Mouse (Mus musculus) midbrain, embryonic 10.5 days (tissue): Measurements from ENCODE around the gene Dpp4. TPM values are rescaled to one million over a fixed set of nuclear protein-coding genes. Genes with fewer than 3 reads are reported as not detected.

Source experiments
- DNase-seq: peaks from one replicate; pipeline ENCODE4 v3.0.0-alpha.2; 2017; ENCODE audit warnings: low spot score
- H3K27ac ChIP-seq: fragments of 300-500 bp; sonication (generic); replicated peaks from 2 replicates; pipeline ENCODE4 v1.5.1; 2016; ENCODE audit warnings: mild to moderate bottlenecking
- H3K27me3 ChIP-seq: fragments of 300-500 bp; sonication (generic); 2 replicates; pipeline ENCODE4 v1.6.1; 2016; ENCODE audit warnings: low read depth, mild to moderate bottlenecking; ENCODE audit not compliant: poor library complexity, severe bottlenecking
- H3K36me3 ChIP-seq: fragments of 300-500 bp; sonication (generic); 2 replicates; pipeline ENCODE4 v1.6.1; 2016; ENCODE audit warnings: mild to moderate bottlenecking, moderate library complexity
- H3K4me1 ChIP-seq: fragments of 300-500 bp; sonication (generic); 2 replicates; pipeline ENCODE4 v1.6.1; 2016
- H3K4me3 ChIP-seq: fragments of 300-500 bp; sonication (generic); 2 replicates; pipeline ENCODE4 v1.5.1; 2016; ENCODE audit warnings: mild to moderate bottlenecking, moderate library complexity
- H3K9me3 ChIP-seq: fragments of 300-500 bp; sonication (generic); replicated peaks from 2 replicates; pipeline ENCODE4 v1.6.1; 2016; ENCODE audit warnings: mild to moderate bottlenecking
- WGBS: fragments of 180-500 bp; shearing (Covaris S2); methylation state at CpG from one replicate; pipeline ENCODE4 v1.1.7; 2016; 5-methylcytosine and 5-hydroxymethylcytosine counted together
- polyA plus RNA-seq: library from polyadenylated mRNA; unstranded; fragments of >200 nt; fragmentation: Nextera tagmentation; extraction: Ambion mirVana; gene quantifications from 2 replicates; pipeline ENCODE4 v1.2.1, GENCODE M21; 2016

Dpp4 gene
- polyA plus RNA-seq, 1 experiment from 2014 or later, result 0.25 TPM

GRCm38 (mm10) chr2:62399832-62400231 lies 12.2 kb downstream of the Dpp4 start:
- no peaks in the 10 kb centered on the region for H3K9me3 ChIP-seq
- no peak for DNase-seq
- H3K27me3 ChIP-seq, result no peaks in the 10 kb centered on the region
- no peaks in the 10 kb centered on the region for H3K36me3 ChIP-seq
- H3K4me3 ChIP-seq, result no peak overlapping the region
- WGBS, result 88% methylated on average over 2 of the region's 2 CpGs
- no peaks in the 10 kb centered on the region for H3K4me1 ChIP-seq
- H3K27ac ChIP-seq, result no peak overlapping the region

- H3K4me3 ChIP-seq, result no peak overlapping the region
- no peaks in the 10 kb centered on the region for H3K27me3 ChIP-seq
- no peaks in the 10 kb centered on the region for H3K9me3 ChIP-seq
- no peak for DNase-seq
- H3K4me1 ChIP-seq, result no peaks in the 10 kb centered on the region
- no peaks in the 10 kb centered on the region for H3K36me3 ChIP-seq
- WGBS, result 79% methylated on average over 8 of the region's 8 CpGs
- no peak overlapping the region for H3K27ac ChIP-seq
Observed at GRCm38 (mm10) chr2:62399361-62399760, 12.7 kb downstream of the Dpp4 start.

GRCm38 (mm10) chr2:62398115-62398875 lies 13.7 kb downstream of the Dpp4 start:
- no peak overlapping the region for H3K4me3 ChIP-seq
- no peak overlapping the region for H3K27ac ChIP-seq
- no peaks in the 10 kb centered on the region for H3K36me3 ChIP-seq
- no peaks in the 10 kb centered on the region for H3K4me1 ChIP-seq
- 95% methylated on average over 2 of the region's 2 CpGs for WGBS
- H3K9me3 ChIP-seq, result no peaks in the 10 kb centered on the region
- DNase-seq, result no peak
- no peaks in the 10 kb centered on the region for H3K27me3 ChIP-seq

- H3K4me1 ChIP-seq, result no peaks in the 10 kb centered on the region
- H3K4me3 ChIP-seq, result no peak overlapping the region
- no peak for DNase-seq
- H3K9me3 ChIP-seq, result no peaks in the 10 kb centered on the region
- no peaks in the 10 kb centered on the region for H3K27me3 ChIP-seq
- H3K36me3 ChIP-seq, result no peaks in the 10 kb centered on the region
- no peak overlapping the region for H3K27ac ChIP-seq
- WGBS, result 82% methylated on average over 4 of the region's 4 CpGs
Observed at GRCm38 (mm10) chr2:62397661-62398060, 14.4 kb downstream of the Dpp4 start.

- no peaks in the 10 kb centered on the region for H3K36me3 ChIP-seq
- no peak overlapping the region for H3K4me3 ChIP-seq
- DNase-seq, result no peak
- no peaks in the 10 kb centered on the region for H3K9me3 ChIP-seq
- no peaks in the 10 kb centered on the region for H3K27me3 ChIP-seq
- 95% methylated on average over 1 of the region's 1 CpGs for WGBS
- H3K27ac ChIP-seq, result no peak overlapping the region
- H3K4me1 ChIP-seq, result no peaks in the 10 kb centered on the region
Observed at GRCm38 (mm10) chr2:62396799-62397198, 15.2 kb downstream of the Dpp4 start.

GRCm38 (mm10) chr2:62394800-62395199 lies 17.2 kb downstream of the Dpp4 start:
- Histone ChIP-seq H3K27ac (no peak overlapping the region), H3K9me3 (no peaks in the 10 kb centered on the region), H3K4me3 (no peak overlapping the region), H3K27me3 (no peaks in the 10 kb centered on the region), H3K36me3 (no peaks in the 10 kb centered on the region), H3K4me1 (no peaks in the 10 kb centered on the region)
- no peak for DNase-seq
- WGBS, result 91% methylated on average over 3 of the region's 3 CpGs

GRCm38 (mm10) chr2:62392098-62392497 lies 19.9 kb downstream of the Dpp4 start:
- H3K4me3 ChIP-seq, result no peak overlapping the region
- H3K9me3 ChIP-seq, result no peaks in the 10 kb centered on the region
- DNase-seq, result no peak
- H3K4me1 ChIP-seq, result no peaks in the 10 kb centered on the region
- no peak overlapping the region for H3K27ac ChIP-seq
- no peaks in the 10 kb centered on the region for H3K36me3 ChIP-seq
- H3K27me3 ChIP-seq, result no peaks in the 10 kb centered on the region
- 86% methylated on average over 3 of the region's 3 CpGs for WGBS

- Histone ChIP-seq H3K36me3 (no peaks in the 10 kb centered on the region), H3K4me3 (no peak overlapping the region), H3K27ac (no peak overlapping the region), H3K9me3 (no peaks in the 10 kb centered on the region), H3K27me3 (no peaks in the 10 kb centered on the region), H3K4me1 (no peaks in the 10 kb centered on the region)
- DNase-seq, result no peak
- 91% methylated on average over 12 of the region's 12 CpGs for WGBS
Observed at GRCm38 (mm10) chr2:62390961-62391461, 21.0 kb downstream of the Dpp4 start.

- H3K4me3 ChIP-seq, result no peak overlapping the region
- no peaks in the 10 kb centered on the region for H3K36me3 ChIP-seq
- H3K4me1 ChIP-seq, result no peaks in the 10 kb centered on the region
- no peaks in the 10 kb centered on the region for H3K27me3 ChIP-seq
- no peaks in the 10 kb centered on the region for H3K9me3 ChIP-seq
- WGBS, result 81% methylated on average over 3 of the region's 3 CpGs
- no peak for DNase-seq
- H3K27ac ChIP-seq, result no peak overlapping the region
Observed at GRCm38 (mm10) chr2:62390305-62390704, 21.7 kb downstream of the Dpp4 start.

GRCm38 (mm10) chr2:62388841-62389240 lies 23.2 kb downstream of the Dpp4 start:
- WGBS, result 91% methylated on average over 4 of the region's 4 CpGs
- Histone ChIP-seq H3K36me3 (no peaks in the 10 kb centered on the region), H3K27me3 (no peaks in the 10 kb centered on the region), H3K4me1 (no peaks in the 10 kb centered on the region), H3K27ac (no peak overlapping the region), H3K9me3 (no peaks in the 10 kb centered on the region), H3K4me3 (no peak overlapping the region)
- no peak for DNase-seq

GRCm38 (mm10) chr2:62383196-62383595 lies 28.8 kb downstream of the Dpp4 start:
- Histone ChIP-seq H3K27ac (no peak overlapping the region), H3K27me3 (no peaks in the 10 kb centered on the region), H3K4me1 (no peaks in the 10 kb centered on the region), H3K9me3 (no peaks in the 10 kb centered on the region), H3K4me3 (no peak overlapping the region), H3K36me3 (no peaks in the 10 kb centered on the region)
- no peak for DNase-seq
- 88% methylated on average over 4 of the region's 4 CpGs for WGBS

GRCm38 (mm10) chr2:62382440-62382839 lies 29.6 kb downstream of the Dpp4 start:
- H3K27me3 ChIP-seq, result no peaks in the 10 kb centered on the region
- no peaks in the 10 kb centered on the region for H3K36me3 ChIP-seq
- H3K4me3 ChIP-seq, result no peak overlapping the region
- no peak overlapping the region for H3K27ac ChIP-seq
- 81% methylated on average over 5 of the region's 5 CpGs for WGBS
- no peak for DNase-seq
- H3K9me3 ChIP-seq, result no peaks in the 10 kb centered on the region
- H3K4me1 ChIP-seq, result no peaks in the 10 kb centered on the region

GRCm38 (mm10) chr2:62381756-62382155 lies 30.3 kb downstream of the Dpp4 start:
- DNase-seq, result no peak
- Histone ChIP-seq H3K4me3 (no peak overlapping the region), H3K27ac (no peak overlapping the region), H3K27me3 (no peaks in the 10 kb centered on the region), H3K9me3 (no peaks in the 10 kb centered on the region), H3K36me3 (no peaks in the 10 kb centered on the region), H3K4me1 (no peaks in the 10 kb centered on the region)
- 87% methylated on average over 6 of the region's 6 CpGs for WGBS
